Mouse (Mus musculus): ENCODE measurements around the gene Snx18.

GRCm38 (mm10) chr13:113619003-113619402, 639 bp upstream of the Snx18 start:
- TF ChIP-seq POLR2A (IDR thresholded peaks at IDR 0.05; ENCODE audit: insufficient read length, low read depth): no peak
- no peak for TF ChIP-seq POLR2AphosphoS2 (IDR thresholded peaks at IDR 0.05; ENCODE audit: insufficient read length, low read depth)
- no peak for TF ChIP-seq MYOD1 (IDR thresholded peaks at IDR 0.05; ENCODE audit: control insufficient read depth in 1 of 3, insufficient read length in 2 of 3, low read depth in 2 of 3)
- TF ChIP-seq USF1 (IDR thresholded peaks at IDR 0.05; ENCODE audit: low read depth): no peak
- no peak for TF ChIP-seq E2F4 (IDR thresholded peaks at IDR 0.05; ENCODE audit: insufficient read depth)
- no peak for TF ChIP-seq MAX (IDR thresholded peaks at IDR 0.05; ENCODE audit: low read depth)
- no peak for TF ChIP-seq CEBPB (IDR thresholded peaks at IDR 0.05; ENCODE audit: insufficient read depth, poor library complexity, severe bottlenecking)
- no peak for TF ChIP-seq TCF3 (IDR thresholded peaks at IDR 0.05; ENCODE audit: insufficient read length, low read depth)
- no peak for TF ChIP-seq MYOG (IDR thresholded peaks at IDR 0.05; ENCODE audit: control insufficient read depth in 1 of 3, insufficient read depth in 1 of 3, insufficient read length in 2 of 3, low read depth in 2 of 3)
- no peak for TF ChIP-seq TCF12 (IDR thresholded peaks at IDR 0.05; ENCODE audit: insufficient read depth, poor library complexity, severe bottlenecking)
- TF ChIP-seq REST (IDR thresholded peaks at IDR 0.05; ENCODE audit: insufficient read depth, insufficient read length): no peak
